Mouse (Mus musculus): Measurements from ENCODE around the gene Ctso. TPM values are rescaled to one million over a fixed set of nuclear protein-coding genes. Genes with fewer than 3 reads are reported as not detected.

Gene Ctso
- polyA plus RNA-seq, 1 experiment, result 2.9 TPM

GRCm38 (mm10) chr3:81943097-81943496, 10.7 kb downstream of the Ctso start:
- Histone ChIP-seq H3K4me2 (ENCODE audit: low read depth) (no peak overlapping the region), H3ac (ENCODE audit: control insufficient read depth, insufficient read length) (no peak overlapping the region), H3K79me2 (ENCODE audit: control insufficient read depth, insufficient read depth) (no peaks in the 10 kb centered on the region), H3K4me3 (no peak overlapping the region), H3K27me3 (ENCODE audit: control insufficient read depth, insufficient read depth, insufficient read length) (no peaks in the 10 kb centered on the region), H3K36me3 (ENCODE audit: control insufficient read depth, insufficient read depth) (no peaks in the 10 kb centered on the region)
- TF ChIP-seq POLR2AphosphoS2 (IDR thresholded peaks at IDR 0.05; ENCODE audit: insufficient read length, low read depth), result no peak
- no peak for TF ChIP-seq TCF12 (IDR thresholded peaks at IDR 0.05; ENCODE audit: insufficient read depth, poor library complexity, severe bottlenecking)

DNA sequence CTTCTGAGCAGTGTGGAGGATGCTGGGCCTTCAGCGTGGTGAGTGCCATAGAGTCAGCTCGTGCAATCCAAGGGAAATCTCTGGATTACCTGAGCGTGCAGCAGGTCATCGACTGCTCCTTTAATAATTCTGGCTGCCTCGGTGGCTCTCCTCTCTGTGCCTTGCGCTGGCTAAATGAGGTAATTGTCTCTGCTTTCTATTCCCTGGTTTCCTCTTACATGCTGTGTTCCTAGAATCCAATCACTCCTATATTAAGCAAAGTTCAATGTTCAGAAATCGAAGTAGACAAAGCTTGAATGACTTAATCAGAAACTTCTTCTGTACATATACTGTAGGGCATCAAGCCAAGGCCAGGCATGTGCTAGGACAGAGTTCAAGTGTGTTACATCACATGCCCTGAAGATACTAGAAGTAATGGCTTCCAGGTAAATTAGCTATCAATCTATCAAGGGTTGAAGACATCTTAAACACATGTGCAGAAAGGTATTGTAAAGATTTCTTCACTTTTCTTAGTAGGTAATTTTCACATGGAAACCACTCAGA, 12.5 kb downstream of the Ctso start:
- no peaks in the 10 kb centered on the region for H3K36me3 ChIP-seq (ENCODE audit: control insufficient read depth, insufficient read depth)
- no peak overlapping the region for H3ac ChIP-seq (ENCODE audit: control insufficient read depth, insufficient read length)
- H3K4me2 ChIP-seq (ENCODE audit: low read depth), result no peak overlapping the region
- no peak for TF ChIP-seq SRF (IDR thresholded peaks at IDR 0.05; ENCODE audit: control insufficient read depth, insufficient read length, low read depth)
- no peak for TF ChIP-seq REST (IDR thresholded peaks at IDR 0.05; ENCODE audit: insufficient read depth, insufficient read length)
- TF ChIP-seq MYOG (IDR thresholded peaks at IDR 0.05; ENCODE audit: control insufficient read depth in 1 of 3, insufficient read depth in 1 of 3, insufficient read length in 2 of 3, low read depth in 2 of 3), result no peak
- TF ChIP-seq POLR2A (IDR thresholded peaks at IDR 0.05; ENCODE audit: insufficient read length, low read depth), result no peak
- TF ChIP-seq TCF3 (IDR thresholded peaks at IDR 0.05; ENCODE audit: insufficient read length, low read depth), result no peak
- no peak for TF ChIP-seq MYOD1 (IDR thresholded peaks at IDR 0.05; ENCODE audit: control insufficient read depth in 1 of 3, insufficient read length in 2 of 3, low read depth in 2 of 3)
- no peak for TF ChIP-seq CEBPB (IDR thresholded peaks at IDR 0.05; ENCODE audit: insufficient read depth, poor library complexity, severe bottlenecking)
- no peak for TF ChIP-seq POLR2AphosphoS2 (IDR thresholded peaks at IDR 0.05; ENCODE audit: insufficient read length, low read depth)
- no peak for TF ChIP-seq E2F4 (IDR thresholded peaks at IDR 0.05; ENCODE audit: insufficient read depth)
- no peak for TF ChIP-seq TCF12 (IDR thresholded peaks at IDR 0.05; ENCODE audit: insufficient read depth, poor library complexity, severe bottlenecking)
- TF ChIP-seq MAX (IDR thresholded peaks at IDR 0.05; ENCODE audit: low read depth), result no peak
- no peak for TF ChIP-seq USF1 (IDR thresholded peaks at IDR 0.05; ENCODE audit: low read depth)
- H3K79me2 ChIP-seq (ENCODE audit: control insufficient read depth, insufficient read depth), result no peaks in the 10 kb centered on the region
- no peak overlapping the region for H3K4me3 ChIP-seq
- no peaks in the 10 kb centered on the region for H3K27me3 ChIP-seq (ENCODE audit: control insufficient read depth, insufficient read depth, insufficient read length)

DNA sequence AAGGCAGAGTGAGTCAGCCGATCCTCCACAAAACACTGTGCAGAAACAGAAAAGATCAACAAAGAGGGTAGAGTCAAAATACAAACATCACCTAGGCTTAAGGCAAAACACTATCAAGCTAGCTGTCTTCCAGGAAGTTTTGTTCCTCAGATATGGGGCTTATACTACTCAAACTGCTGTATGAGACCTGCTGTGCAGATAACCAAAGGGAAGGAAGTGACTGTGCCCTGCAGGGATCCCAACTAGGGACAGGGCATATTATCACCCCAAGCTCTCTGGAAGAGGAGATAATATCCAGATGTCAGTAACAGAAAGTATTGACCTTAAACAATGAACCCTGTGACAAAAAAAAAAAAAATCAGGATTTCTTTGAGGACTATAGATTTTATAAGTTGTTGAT, 16.6 kb downstream of the Ctso start:
- no peak overlapping the region for H3K4me3 ChIP-seq
- TF ChIP-seq CEBPB (IDR thresholded peaks at IDR 0.05; ENCODE audit: insufficient read depth, poor library complexity, severe bottlenecking) (no peak), MAX (IDR thresholded peaks at IDR 0.05; ENCODE audit: low read depth) (no peak), REST (IDR thresholded peaks at IDR 0.05; ENCODE audit: insufficient read depth, insufficient read length) (no peak), POLR2A (IDR thresholded peaks at IDR 0.05; ENCODE audit: insufficient read length, low read depth) (no peak), SRF (IDR thresholded peaks at IDR 0.05; ENCODE audit: control insufficient read depth, insufficient read length, low read depth) (no peak), TCF3 (IDR thresholded peaks at IDR 0.05; ENCODE audit: insufficient read length, low read depth) (no peak), USF1 (IDR thresholded peaks at IDR 0.05; ENCODE audit: low read depth) (no peak), TCF12 (IDR thresholded peaks at IDR 0.05; ENCODE audit: insufficient read depth, poor library complexity, severe bottlenecking) (no peak), E2F4 (IDR thresholded peaks at IDR 0.05; ENCODE audit: insufficient read depth) (no peak), MYOD1 (IDR thresholded peaks at IDR 0.05; ENCODE audit: control insufficient read depth in 1 of 3, insufficient read length in 2 of 3, low read depth in 2 of 3) (no peak), MYOG (IDR thresholded peaks at IDR 0.05; ENCODE audit: control insufficient read depth in 1 of 3, insufficient read depth in 1 of 3, insufficient read length in 2 of 3, low read depth in 2 of 3) (no peak), POLR2AphosphoS2 (IDR thresholded peaks at IDR 0.05; ENCODE audit: insufficient read length, low read depth) (no peak)
- H3ac ChIP-seq (ENCODE audit: control insufficient read depth, insufficient read length), result no peak overlapping the region
- H3K4me2 ChIP-seq (ENCODE audit: low read depth), result no peak overlapping the region
- no peaks in the 10 kb centered on the region for H3K79me2 ChIP-seq (ENCODE audit: control insufficient read depth, insufficient read depth)
- no peaks in the 10 kb centered on the region for H3K36me3 ChIP-seq (ENCODE audit: control insufficient read depth, insufficient read depth)
- H3K27me3 ChIP-seq (ENCODE audit: control insufficient read depth, insufficient read depth, insufficient read length), result no peaks in the 10 kb centered on the region

- no peaks in the 10 kb centered on the region for H3K36me3 ChIP-seq (ENCODE audit: control insufficient read depth, insufficient read depth)
- no peak overlapping the region for H3K4me2 ChIP-seq (ENCODE audit: low read depth)
- no peak overlapping the region for H3K4me3 ChIP-seq
- TF ChIP-seq SRF (IDR thresholded peaks at IDR 0.05; ENCODE audit: control insufficient read depth, insufficient read length, low read depth), result no peak
- TF ChIP-seq MAX (IDR thresholded peaks at IDR 0.05; ENCODE audit: low read depth), result no peak
- no peak for TF ChIP-seq TCF12 (IDR thresholded peaks at IDR 0.05; ENCODE audit: insufficient read depth, poor library complexity, severe bottlenecking)
- TF ChIP-seq POLR2A (IDR thresholded peaks at IDR 0.05; ENCODE audit: insufficient read length, low read depth), result no peak
- TF ChIP-seq CEBPB (IDR thresholded peaks at IDR 0.05; ENCODE audit: insufficient read depth, poor library complexity, severe bottlenecking), result no peak
- TF ChIP-seq POLR2AphosphoS2 (IDR thresholded peaks at IDR 0.05; ENCODE audit: insufficient read length, low read depth), result no peak
- TF ChIP-seq REST (IDR thresholded peaks at IDR 0.05; ENCODE audit: insufficient read depth, insufficient read length), result no peak
- TF ChIP-seq TCF3 (IDR thresholded peaks at IDR 0.05; ENCODE audit: insufficient read length, low read depth), result no peak
- TF ChIP-seq MYOD1 (IDR thresholded peaks at IDR 0.05; ENCODE audit: control insufficient read depth in 1 of 3, insufficient read length in 2 of 3, low read depth in 2 of 3), result no peak
- TF ChIP-seq E2F4 (IDR thresholded peaks at IDR 0.05; ENCODE audit: insufficient read depth), result no peak
- no peak for TF ChIP-seq USF1 (IDR thresholded peaks at IDR 0.05; ENCODE audit: low read depth)
- TF ChIP-seq MYOG (IDR thresholded peaks at IDR 0.05; ENCODE audit: control insufficient read depth in 1 of 3, insufficient read depth in 1 of 3, insufficient read length in 2 of 3, low read depth in 2 of 3), result no peak
- no peak overlapping the region for H3ac ChIP-seq (ENCODE audit: control insufficient read depth, insufficient read length)
- no peaks in the 10 kb centered on the region for H3K79me2 ChIP-seq (ENCODE audit: control insufficient read depth, insufficient read depth)
- no peaks in the 10 kb centered on the region for H3K27me3 ChIP-seq (ENCODE audit: control insufficient read depth, insufficient read depth, insufficient read length)
Observed at GRCm38 (mm10) chr3:81951785-81952184, 19.4 kb downstream of the Ctso start.

DNA sequence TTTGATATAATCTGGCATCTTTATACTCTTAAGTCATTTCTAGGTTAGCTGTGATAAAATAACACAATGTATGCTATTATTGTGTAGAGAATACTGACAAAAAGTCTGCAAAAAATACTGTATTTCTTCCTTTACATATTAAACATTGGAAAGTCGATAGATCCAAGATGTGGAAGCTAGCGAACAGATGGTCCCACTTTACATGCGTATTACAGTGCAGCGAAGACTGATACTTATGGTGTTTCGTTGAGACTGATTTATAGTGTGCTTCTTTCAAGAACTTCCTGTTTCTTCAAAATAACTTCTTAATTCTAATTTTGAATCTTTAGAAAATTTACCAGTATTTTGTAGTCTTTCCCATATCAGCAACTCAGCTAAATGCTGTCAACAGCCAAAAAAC, 25.1 kb downstream of the Ctso start:
- H3K79me2 ChIP-seq (ENCODE audit: control insufficient read depth, insufficient read depth), result no peaks in the 10 kb centered on the region
- no peak overlapping the region for H3K4me3 ChIP-seq
- H3K4me2 ChIP-seq (ENCODE audit: low read depth), result no peak overlapping the region
- H3K36me3 ChIP-seq (ENCODE audit: control insufficient read depth, insufficient read depth), result no peaks in the 10 kb centered on the region
- no peak overlapping the region for H3ac ChIP-seq (ENCODE audit: control insufficient read depth, insufficient read length)
- no peaks in the 10 kb centered on the region for H3K27me3 ChIP-seq (ENCODE audit: control insufficient read depth, insufficient read depth, insufficient read length)
- TF ChIP-seq POLR2AphosphoS2 (IDR thresholded peaks at IDR 0.05; ENCODE audit: insufficient read length, low read depth), result no peak
- TF ChIP-seq E2F4 (IDR thresholded peaks at IDR 0.05; ENCODE audit: insufficient read depth), result no peak
- TF ChIP-seq MAX (IDR thresholded peaks at IDR 0.05; ENCODE audit: low read depth), result no peak

Measured in myocyte (in vitro differentiated cells).